11 mouse cellular contexts compared by ENCODE assay signal in genomic region chr8:52571166-52571832, GRCm38 (mm10).
DNase-seq lines count a peak whose midpoint lies in the region; ATAC-seq and TF ChIP-seq lines count a peak whose summit lies in the region.
"Had no signal": no experiment of that assay in that cellular context is flagged by ENCODE, and none has a peak within 500 bp of the region (broad histone marks: within the 10 kb centered on the region; RNA-seq: fewer than 3 reads in every experiment).

No protein-coding gene starts in this region.

- no peaks in the 10 kb centered on the region for H3K36me3 ChIP-seq in midbrain, embryonic 14.5 days (ENCODE audit: control insufficient read depth, insufficient read depth, low read length)
- no peaks in the 10 kb centered on the region for H3K36me3 ChIP-seq in midbrain, embryonic 10.5 days
- no peaks in the 10 kb centered on the region for H3K36me3 ChIP-seq in liver, embryonic 11.5 days (ENCODE audit: control insufficient read depth, insufficient read depth, low read length)
- H3K36me3 ChIP-seq: heart, embryonic 12.5 days had no signal

- ATAC-seq in midbrain, embryonic 14.5 days (ENCODE audit: low FRiP score, low TSS enrichment): no peak
- no peak for ATAC-seq in liver, embryonic 11.5 days (replicated peaks; ENCODE audit: low FRiP score)
- ATAC-seq: CD4-positive, CD25-positive, alpha-beta regulatory T cell, adult 4 months had no signal

- no peak overlapping the region for H3K27ac ChIP-seq in midbrain, embryonic 14.5 days (replicated peaks; ENCODE audit: low read depth, low read length)
- H3K27ac ChIP-seq in midbrain, embryonic 10.5 days (replicated peaks): no peak overlapping the region
- no peak overlapping the region for H3K27ac ChIP-seq in left cerebral cortex, adult 2 months
- no peak overlapping the region for H3K27ac ChIP-seq in liver, embryonic 11.5 days (ENCODE audit: low read depth, low read length)

- peak; percentile 21 for DNase-seq in midbrain, embryonic 14.5 days
- no peak for DNase-seq in midbrain, embryonic 10.5 days (ENCODE audit: low spot score)
- DNase-seq in frontal cortex, adult 2 months (ENCODE audit: extremely low spot score in 1 of 2, low spot score in 1 of 2): peak; percentile 34 to 71
- DNase-seq in left cerebral cortex, adult 2 months (ENCODE audit: extremely low spot score in 1 of 2, low spot score in 2 of 2): peak; percentile 12 to 60
- DNase-seq in telencephalon, adult 2 months (ENCODE audit: low read depth, low spot score): peak; percentile 60
- DNase-seq in testis, postnatal 14 days (ENCODE audit: low spot score): no peak
- DNase-seq in thymus, postnatal 14 days: no peak
- DNase-seq in liver, embryonic 11.5 days (ENCODE audit: low spot score): no peak
- DNase-seq: kidney, adult 11 months had no signal

- no peaks in the 10 kb centered on the region for H3K4me1 ChIP-seq in midbrain, embryonic 14.5 days (ENCODE audit: control insufficient read depth, insufficient read depth, low read length)
- no peaks in the 10 kb centered on the region for H3K4me1 ChIP-seq in midbrain, embryonic 10.5 days
- H3K4me1 ChIP-seq in liver, embryonic 11.5 days (replicated peaks; ENCODE audit: control insufficient read depth, insufficient read depth, low read length): no peaks in the 10 kb centered on the region
- H3K4me1 ChIP-seq: heart, embryonic 12.5 days had no signal

- H3K9ac ChIP-seq in midbrain, embryonic 14.5 days (replicated peaks; ENCODE audit: low read length): no peak overlapping the region
- no peak overlapping the region for H3K9ac ChIP-seq in liver, embryonic 11.5 days (ENCODE audit: low read depth, low read length)
- H3K9ac ChIP-seq: heart, embryonic 12.5 days had no signal

- 78% methylated on average over 6 of the region's 6 CpGs for WGBS in midbrain, embryonic 14.5 days
- WGBS in midbrain, embryonic 10.5 days: 88% methylated on average over 6 of the region's 6 CpGs
- WGBS in liver, embryonic 11.5 days: 75% methylated on average over 6 of the region's 6 CpGs

- no peak for TF ChIP-seq CTCF in left cerebral cortex, adult 2 months (IDR thresholded peaks at IDR 0.05)

- intact Hi-C loops in left cerebral cortex, adult 2 months (cut with DNase I): no loop called here

- no peak overlapping the region for H3K4me3 ChIP-seq in midbrain, embryonic 14.5 days (replicated peaks; ENCODE audit: low read depth, low read length)
- H3K4me3 ChIP-seq in midbrain, embryonic 10.5 days: no peak overlapping the region
- no peak overlapping the region for H3K4me3 ChIP-seq in left cerebral cortex, adult 2 months
- H3K4me3 ChIP-seq in liver, embryonic 11.5 days (ENCODE audit: low read depth, low read length): no peak overlapping the region
- H3K4me3 ChIP-seq: heart, embryonic 12.5 days had no signal

- no peak overlapping the region for H3K4me2 ChIP-seq in midbrain, embryonic 14.5 days (ENCODE audit: low read length)
- no peak overlapping the region for H3K4me2 ChIP-seq in liver, embryonic 11.5 days
- H3K4me2 ChIP-seq: heart, embryonic 12.5 days had no signal

- no peaks in the 10 kb centered on the region for H3K9me3 ChIP-seq in midbrain, embryonic 14.5 days (ENCODE audit: control insufficient read depth, low read length)
- no peaks in the 10 kb centered on the region for H3K9me3 ChIP-seq in midbrain, embryonic 10.5 days (replicated peaks)
- no peaks in the 10 kb centered on the region for H3K9me3 ChIP-seq in liver, embryonic 11.5 days (ENCODE audit: control insufficient read depth, low read length)
- H3K9me3 ChIP-seq: heart, embryonic 12.5 days had no signal

- H3K27me3 ChIP-seq in midbrain, embryonic 14.5 days (ENCODE audit: control insufficient read depth, insufficient read depth, low read length): no peaks in the 10 kb centered on the region
- no peaks in the 10 kb centered on the region for H3K27me3 ChIP-seq in midbrain, embryonic 10.5 days (ENCODE audit: low read depth, poor library complexity, severe bottlenecking)
- H3K27me3 ChIP-seq in liver, embryonic 11.5 days (replicated peaks; ENCODE audit: control insufficient read depth, insufficient read depth, low read length): no peaks in the 10 kb centered on the region
- H3K27me3 ChIP-seq: heart, embryonic 12.5 days had no signal

Comparison
In these comparisons a context has a peak if more than half of its experiments do, and no peak if none do; other contexts are left out.
1. DNase-seq: peak in midbrain, embryonic 14.5 days (single experiment), frontal cortex, adult 2 months (2 of 2), left cerebral cortex, adult 2 months (2 of 2) and telencephalon, adult 2 months (single experiment); none in midbrain, embryonic 10.5 days (single experiment), testis, postnatal 14 days (single experiment), thymus, postnatal 14 days (single experiment) and liver, embryonic 11.5 days (single experiment).